Mouse (Mus musculus) MEL (cell line): Measurements from ENCODE around the gene Exoc4. TPM values are rescaled to one million over a fixed set of nuclear protein-coding genes. Genes with fewer than 3 reads are reported as not detected.

Experiments used
- DNase-seq: peaks from one replicate; pipeline ENCODE4 v3.0.0; 2011; ENCODE audit warnings: low read depth, low spot score
- H3K27ac ChIP-seq: 2 replicates; pipeline ENCODE4 v1.5.1; 2012; ENCODE audit warnings: low read depth, mild to moderate bottlenecking, control low read depth, low read length, moderate library complexity; ENCODE audit not compliant: control insufficient read depth
- H3K27me3 ChIP-seq, 2 experiments: fragments of 150-350 bp in 1 of 2; sonication (generic) in 1 of 2; 2 replicates each; pipeline ENCODE4 v1.6.1; 2012; ENCODE audit warnings: low read length in 2 of 2, mild to moderate bottlenecking in 2 of 2, improper control_type of control experiment in 1 of 2, moderate library complexity in 1 of 2; ENCODE audit not compliant: insufficient read depth in 2 of 2, control insufficient read depth in 1 of 2
- H3K36me3 ChIP-seq, 2 experiments: 2 replicates each; pipeline ENCODE4 v1.6.1; 2012 to 2014; ENCODE audit warnings: low read length in 2 of 2, improper control_type of control experiment in 1 of 2, inconsistent platforms in 1 of 2, mild to moderate bottlenecking in 1 of 2; ENCODE audit not compliant: insufficient read depth in 2 of 2, control insufficient read depth in 1 of 2
- H3K4me1 ChIP-seq, 2 experiments: fragments of 150-350 bp in 1 of 2; sonication (generic) in 1 of 2; 2 replicates each; pipeline ENCODE4 v1.6.1; 2012; ENCODE audit warnings: low read length in 2 of 2, improper control_type of control experiment in 1 of 2, mild to moderate bottlenecking in 1 of 2; ENCODE audit not compliant: insufficient read depth in 2 of 2, control insufficient read depth in 1 of 2
- H3K4me3 ChIP-seq, 2 experiments: fragments of 150-350 bp in 1 of 2; sonication (generic) in 1 of 2; 2 replicates each; pipeline ENCODE4 v1.5.1; 2012; ENCODE audit warnings: low read depth in 2 of 2, low read length in 2 of 2, mild to moderate bottlenecking in 2 of 2, moderate library complexity in 2 of 2, control low read depth in 1 of 2, improper control_type of control experiment in 1 of 2; ENCODE audit not compliant: control insufficient read depth in 1 of 2, insufficient read depth in 1 of 2
- H3K79me2 ChIP-seq: 2 replicates; pipeline ENCODE4 v1.6.1; 2012; ENCODE audit warnings: mild to moderate bottlenecking, low read length, moderate library complexity; ENCODE audit not compliant: control insufficient read depth, poor library complexity, insufficient read depth
- H3K9ac ChIP-seq: 2 replicates; pipeline ENCODE4 v1.6.1; 2012; ENCODE audit warnings: low read depth, mild to moderate bottlenecking, control low read depth, low read length, moderate library complexity; ENCODE audit not compliant: control insufficient read depth, poor library complexity, severe bottlenecking
- H3K9me3 ChIP-seq: fragments of 150-350 bp; sonication (generic); replicated peaks from 2 replicates; pipeline ENCODE4 v1.6.1; 2012; ENCODE audit warnings: mild to moderate bottlenecking, low read length, improper control_type of control experiment, moderate library complexity; ENCODE audit not compliant: insufficient read depth
- CHD1 ChIP-seq: IDR thresholded peaks from 2 replicates; pipeline ENCODE4 v1.6.1; 2012; ENCODE audit warnings: low read depth, mild to moderate bottlenecking, inconsistent platforms, low read length, improper control_type of control experiment
- GABPA ChIP-seq: IDR thresholded peaks from 2 replicates; pipeline ENCODE4 v1.6.1; 2012; ENCODE audit warnings: low read depth, mild to moderate bottlenecking, inconsistent platforms, low read length, improper control_type of control experiment, moderate library complexity
- POLR2A ChIP-seq, 2 experiments: IDR thresholded peaks; 2 replicates each; pipeline ENCODE4 v1.6.1; 2011 to 2012; ENCODE audit warnings: low read length in 2 of 2, mild to moderate bottlenecking in 2 of 2, control low read depth in 1 of 2, improper control_type of control experiment in 1 of 2, low read depth in 1 of 2, moderate library complexity in 1 of 2; ENCODE audit not compliant: control insufficient read depth in 1 of 2, insufficient read depth in 1 of 2, poor library complexity in 1 of 2
- SIN3A ChIP-seq: IDR thresholded peaks from 2 replicates; pipeline ENCODE4 v1.6.1; 2012; ENCODE audit warnings: low read length, improper control_type of control experiment, inconsistent platforms
- TBP ChIP-seq: IDR thresholded peaks from 2 replicates; pipeline ENCODE4 v1.8.0; 2011; ENCODE audit warnings: low read depth, low read length, improper control_type of control experiment
- polyA plus RNA-seq, 2 experiments: library from polyadenylated mRNA; stranded (reverse) in 1 of 2; unstranded in 1 of 2; fragments of >175 nt in 1 of 2; fragments of >200 nt in 1 of 2; gene quantifications; 2 replicates each; pipeline versions ENCODE4 v1.2.1 to v1.2.4; 2012; ENCODE audit warnings: low replicate concordance in 2 of 2, low read depth in 1 of 2; ENCODE audit not compliant: insufficient read length in 2 of 2, insufficient read depth in 1 of 2, missing spikeins in 1 of 2
- total RNA-seq: library from RNA; depleted of rRNA; stranded (reverse); fragments of 300-350 nt; gene quantifications from 2 replicates; pipeline ENCODE4 v1.2.3, GENCODE M21; 2012; rRNA removed

Gene Exoc4
- total and polyA plus RNA-seq, 3 experiments = 16.4 to 22.6 TPM; not detected in 1

DNA sequence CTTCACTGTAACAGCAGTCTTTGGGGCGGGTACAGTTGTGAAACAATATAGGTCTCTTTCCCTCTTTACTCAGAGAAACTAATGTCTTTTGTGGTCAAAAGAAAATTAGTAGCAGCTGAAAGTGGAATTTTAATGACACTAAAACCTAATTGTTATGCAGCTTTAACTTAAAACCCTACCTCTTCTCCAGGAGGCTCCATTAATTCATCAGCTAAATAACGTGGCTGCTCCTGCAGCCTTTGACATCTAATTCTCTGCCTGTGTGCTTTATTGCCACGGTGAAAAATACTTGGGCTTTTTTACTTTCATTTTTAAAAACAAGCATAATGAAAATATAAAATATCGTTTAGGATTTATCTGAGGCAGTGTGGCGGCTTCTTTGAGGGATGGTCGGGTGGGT is 764.6 kb downstream of the Exoc4 start:
- no peaks in the 10 kb centered on the region; a peak in 1 of 4 replicates for H3K27me3 ChIP-seq
- no peak overlapping the region for H3K27ac ChIP-seq
- no peak overlapping the region for H3K4me3 ChIP-seq
- TF ChIP-seq POLR2A (IDR thresholded peaks at IDR 0.05; ENCODE audit: control insufficient read depth in 1 of 2, insufficient read depth in 1 of 2, low read depth in 1 of 2, low read length in 2 of 2, poor library complexity in 1 of 2) (no peak), SIN3A (no peak), TBP (no peak), GABPA (no peak), CHD1 (no peak)
- TF ChIP-seq, all 39 proteins: peak for 0
- DNase-seq = no peak
- Histone ChIP-seq H3K9me3 (no peaks in the 10 kb centered on the region), H3K79me2 (no peaks in the 10 kb centered on the region), H3K4me1 (no peaks in the 10 kb centered on the region), H3K36me3 (no peaks in the 10 kb centered on the region), H3K9ac (no peak overlapping the region)

Other genes starting within 250 kb of the Exoc4 start
- gene Chchd3, start 188.8 kb upstream of the Exoc4 start, total RNA-seq = 192 and 205 TPM in 2 replicates
- gene Chchd3, start 188.8 kb upstream of the Exoc4 start, polyA plus RNA-seq = 100 to 1,000 TPM in 1 of 2 experiments, not detected in 1; 243 TPM